Mouse (Mus musculus) G1E (cell line): ENCODE measurements at regions not wholly inside any gene's neighbourhood (a gene's known extent, or its start where the extent isn't known, plus 50 kb on each side); places are given as distances from the start of the nearest gene placed in this dataset.

Experiments used
- ATAC-seq: 2 replicates; pipeline ENCODE4 v1.8.0; 2016; ENCODE audit warnings: mild to moderate bottlenecking; ENCODE audit not compliant: insufficient number of reproducible peaks, poor library complexity, low FRiP score, severe bottlenecking; ENCODE audit errors: extremely low read depth
- DNase-seq: peaks from one replicate; pipeline ENCODE4 v3.0.0; 2012; ENCODE audit warnings: low spot score
- H3K27me3 ChIP-seq: 2 replicates; pipeline ENCODE4 v1.6.1; 2012; ENCODE audit warnings: mild to moderate bottlenecking, low read length, inconsistent platforms; ENCODE audit not compliant: insufficient read depth
- H3K36me3 ChIP-seq: replicated peaks from 2 replicates; pipeline ENCODE3; 2012; ENCODE audit warnings: mild to moderate bottlenecking, inconsistent platforms
- H3K4me1 ChIP-seq: 2 replicates; pipeline ENCODE4 v1.6.1; 2012; ENCODE audit warnings: low read depth, low read length, inconsistent platforms, mixed read lengths; ENCODE audit not compliant: insufficient read depth
- H3K4me3 ChIP-seq: 2 replicates; pipeline ENCODE4 v1.5.1; 2012; ENCODE audit warnings: low read depth, mild to moderate bottlenecking, inconsistent platforms, low read length, moderate library complexity, mixed read lengths
- H3K9me3 ChIP-seq: replicated peaks from 2 replicates; pipeline ENCODE4 v1.6.1; 2012; ENCODE audit warnings: inconsistent platforms
- CTCF ChIP-seq: IDR thresholded peaks from 2 replicates; pipeline ENCODE4 v1.5.1; 2012; ENCODE audit warnings: low read depth, low read length, inconsistent platforms, mixed read lengths
- GATA1 ChIP-seq: IDR thresholded peaks from 2 replicates; pipeline ENCODE4 v1.6.1; 2012; ENCODE audit warnings: borderline replicate concordance, low read length, inconsistent platforms, mixed read lengths
- GATA2 ChIP-seq: IDR thresholded peaks from 2 replicates; pipeline ENCODE4 v1.6.1; 2012; ENCODE audit warnings: low read depth, low read length, inconsistent platforms, borderline replicate concordance
- POLR2AphosphoS5 ChIP-seq: IDR thresholded peaks from 2 replicates; pipeline ENCODE4 v1.6.1; 2012; ENCODE audit warnings: low read depth, low read length, inconsistent platforms; ENCODE audit not compliant: insufficient replicate concordance
- TAL1 ChIP-seq: conservative IDR thresholded peaks from 2 replicates; pipeline ENCODE4 v1.6.1; 2012; ENCODE audit warnings: low read depth, low read length, inconsistent platforms, mixed read lengths

DNA sequence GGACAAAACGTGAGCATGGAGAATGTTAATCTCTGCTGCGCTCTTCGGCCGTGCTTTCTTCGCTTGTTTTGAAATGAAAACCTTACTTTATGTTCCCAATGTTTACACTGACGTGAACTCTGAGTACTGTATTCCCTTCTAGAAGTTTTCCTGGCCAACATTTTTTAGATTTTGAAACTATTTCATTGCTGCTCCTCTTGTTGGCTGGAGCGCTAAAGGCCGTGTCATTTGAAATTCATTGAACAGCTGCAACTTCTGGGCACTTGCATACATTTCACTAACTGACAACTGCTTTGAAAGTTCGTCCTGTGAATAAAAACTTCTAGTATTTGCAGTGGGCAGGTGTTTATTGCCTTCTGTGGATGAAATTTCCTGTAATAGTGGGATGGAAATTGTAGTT lies 157.9 kb upstream of the Fam241a start:
- DNase-seq (no peak), ATAC-seq (no peak)
- Histone ChIP-seq H3K4me3 (no peak overlapping the region), H3K27me3 (no peaks in the 10 kb centered on the region), H3K36me3 (no peaks in the 10 kb centered on the region), H3K9me3 (no peaks in the 10 kb centered on the region), H3K4me1 (no peaks in the 10 kb centered on the region)
- TF ChIP-seq CTCF (no peak), GATA2 (no peak), TAL1 (no peak), POLR2AphosphoS5 (no peak), GATA1 (no peak)

DNA sequence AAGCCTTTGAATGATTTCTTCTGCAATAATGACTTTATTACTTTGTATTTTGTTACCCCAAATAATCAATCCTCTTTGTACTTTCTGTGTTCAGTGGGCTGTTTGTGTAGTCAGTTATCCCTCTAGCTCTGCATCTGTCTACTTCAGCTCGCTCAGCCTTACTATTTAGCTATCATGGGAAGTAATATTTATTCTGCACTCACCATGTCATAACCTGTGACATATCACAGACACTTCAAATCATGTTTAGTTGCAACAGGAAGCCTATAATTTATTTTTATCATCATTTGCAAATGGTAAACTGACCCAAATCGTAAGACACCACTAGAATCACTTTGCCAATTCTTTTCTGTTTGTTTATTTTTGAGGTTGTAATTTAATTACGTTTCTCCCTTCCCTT lies 147.6 kb upstream of the Fam241a start:
- no peaks in the 10 kb centered on the region for H3K9me3 ChIP-seq
- TF ChIP-seq TAL1 (no peak), GATA2 (no peak), CTCF (no peak), GATA1 (no peak), POLR2AphosphoS5 (no peak)
- H3K36me3 ChIP-seq, result no peaks in the 10 kb centered on the region
- H3K4me3 ChIP-seq, result no peak overlapping the region
- H3K27me3 ChIP-seq, result no peaks in the 10 kb centered on the region
- no peaks in the 10 kb centered on the region for H3K4me1 ChIP-seq
- ATAC-seq, result no peak
- no peak for DNase-seq

DNA sequence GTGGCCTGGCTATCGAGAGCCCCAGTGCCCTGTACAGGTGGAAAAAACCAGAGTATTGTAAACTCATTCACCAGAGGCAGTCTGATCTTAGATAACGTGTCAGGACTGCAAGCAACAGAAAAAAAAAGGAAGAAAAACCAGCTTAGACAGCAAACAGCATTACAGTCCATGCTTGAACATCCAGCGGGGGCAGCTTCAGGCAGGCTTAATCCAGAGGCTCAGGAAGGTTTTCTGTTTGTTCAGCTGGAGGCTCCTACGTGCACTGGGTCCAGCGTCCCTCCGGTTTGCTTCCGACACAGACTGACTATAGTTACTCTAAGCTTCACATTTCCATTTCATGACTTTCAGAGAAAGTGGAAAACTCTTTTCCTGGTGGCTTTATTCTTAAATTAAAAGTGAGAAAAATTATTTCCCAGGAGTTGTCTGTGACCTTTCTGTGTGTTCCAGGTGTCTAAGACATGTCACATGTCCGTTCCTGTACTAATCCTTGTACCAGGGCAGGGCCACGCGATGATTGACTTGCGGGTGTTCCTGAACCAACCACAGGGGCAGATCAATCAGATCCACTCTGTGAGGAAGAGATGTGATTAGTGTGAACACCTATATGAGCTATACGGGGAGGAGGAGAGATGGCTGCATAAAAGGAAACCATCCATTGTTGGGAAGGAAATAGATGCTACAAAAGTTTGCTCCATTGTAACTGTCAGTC lies 144.4 kb upstream of the Fam241a start:
- ATAC-seq (no peak), DNase-seq (no peak)
- Histone ChIP-seq H3K4me1 (no peaks in the 10 kb centered on the region), H3K36me3 (no peaks in the 10 kb centered on the region), H3K4me3 (no peak overlapping the region), H3K9me3 (no peaks in the 10 kb centered on the region), H3K27me3 (no peaks in the 10 kb centered on the region)
- TF ChIP-seq TAL1 (no peak), GATA1 (no peak), POLR2AphosphoS5 (no peak), GATA2 (no peak), CTCF (no peak)

DNA sequence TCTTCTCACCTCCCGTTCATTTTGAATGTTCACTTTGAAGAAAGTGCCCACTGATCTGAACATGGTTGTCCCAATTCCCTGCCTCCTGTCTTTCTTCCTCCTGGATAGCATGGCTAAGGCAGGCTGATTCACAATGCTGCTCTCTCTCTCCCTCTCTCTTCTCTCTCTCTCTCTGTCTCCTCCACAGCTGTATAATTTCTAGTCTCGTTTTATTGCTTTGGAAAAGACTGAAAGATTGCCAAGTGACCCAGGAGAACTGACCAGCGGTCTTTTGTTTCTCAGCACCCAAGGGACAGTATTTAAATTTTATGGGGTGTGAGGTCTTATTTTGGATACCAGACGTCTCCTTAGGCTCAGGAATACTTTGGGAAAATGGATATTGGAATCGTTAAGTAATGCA lies 143.1 kb upstream of the Fam241a start:
- Histone ChIP-seq H3K9me3 (no peaks in the 10 kb centered on the region), H3K27me3 (no peaks in the 10 kb centered on the region), H3K4me1 (no peaks in the 10 kb centered on the region), H3K36me3 (no peaks in the 10 kb centered on the region), H3K4me3 (no peak overlapping the region)
- DNase-seq (no peak), ATAC-seq (no peak)
- TF ChIP-seq TAL1, result no peak
- no peak for TF ChIP-seq CTCF
- no peak for TF ChIP-seq POLR2AphosphoS5
- no peak for TF ChIP-seq GATA2
- no peak for TF ChIP-seq GATA1

DNA sequence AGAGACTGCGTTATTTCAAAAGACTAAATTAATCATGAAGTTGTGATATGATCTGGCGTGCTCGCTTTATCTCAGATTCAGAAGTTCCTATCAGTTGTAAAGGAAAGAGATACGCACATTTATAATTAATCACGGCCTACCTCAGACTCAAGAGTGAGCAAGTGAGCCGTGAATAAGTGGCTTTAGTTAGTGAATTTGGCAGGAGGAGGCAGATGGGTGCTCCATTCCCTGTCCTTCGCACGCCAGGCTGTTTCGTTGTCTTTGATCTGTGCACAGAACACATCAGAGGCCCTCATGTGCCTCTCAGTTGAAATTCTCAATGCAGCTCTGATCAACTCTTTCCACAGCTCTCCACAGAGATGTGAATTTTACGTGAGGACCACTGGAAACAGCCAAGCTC lies 140.4 kb upstream of the Fam241a start:
- Histone ChIP-seq H3K4me1 (no peaks in the 10 kb centered on the region), H3K9me3 (no peaks in the 10 kb centered on the region), H3K4me3 (no peak overlapping the region), H3K27me3 (no peaks in the 10 kb centered on the region), H3K36me3 (no peaks in the 10 kb centered on the region)
- no peak for ATAC-seq
- no peak for DNase-seq
- TF ChIP-seq CTCF (no peak), GATA1 (no peak), TAL1 (no peak), GATA2 (no peak), POLR2AphosphoS5 (no peak)

DNA sequence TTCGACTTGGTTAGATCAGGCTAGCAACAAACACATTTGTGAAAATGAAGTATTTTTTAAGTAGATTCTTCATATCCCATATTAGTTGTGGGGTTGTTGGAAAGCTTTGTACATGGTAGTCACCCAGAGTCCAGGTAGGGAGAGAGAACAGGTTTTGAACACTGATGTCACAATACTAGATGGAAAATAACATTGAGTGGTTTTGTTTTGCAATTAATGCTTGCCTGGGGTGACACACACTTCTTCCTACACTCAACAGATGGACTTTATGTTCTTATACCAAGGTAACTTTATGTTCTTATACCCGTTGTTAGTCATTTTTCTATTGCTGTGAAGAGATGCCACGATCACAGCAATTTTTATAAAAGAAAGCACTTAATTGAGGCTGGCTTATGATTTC lies 134.2 kb upstream of the Fam241a start:
- no peak for DNase-seq

More for the DNA sequence above, 134.2 kb upstream of the Fam241a start:
- no peaks in the 10 kb centered on the region for H3K27me3 ChIP-seq
- no peak overlapping the region for H3K4me3 ChIP-seq
- ATAC-seq, result no peak
- no peaks in the 10 kb centered on the region for H3K4me1 ChIP-seq
- no peaks in the 10 kb centered on the region for H3K9me3 ChIP-seq
- no peaks in the 10 kb centered on the region for H3K36me3 ChIP-seq
- no peak for TF ChIP-seq GATA2
- TF ChIP-seq TAL1, result no peak
- no peak for TF ChIP-seq POLR2AphosphoS5
- TF ChIP-seq CTCF, result no peak
- no peak for TF ChIP-seq GATA1
